Mouse (Mus musculus) C2C12 (cell line): Measurements from ENCODE around the gene Scamp2.

Experiments used
- CTCF ChIP-seq: IDR thresholded peaks from one replicate; pipeline ENCODE4 v1.5.1; 2011; ENCODE audit not compliant: control insufficient read depth, insufficient read depth, insufficient read length
- MAX ChIP-seq: IDR thresholded peaks from one replicate; pipeline ENCODE4 v1.6.1; 2011; ENCODE audit warnings: mild to moderate bottlenecking, control low read depth
- MYOD1 ChIP-seq: IDR thresholded peaks from one replicate; pipeline ENCODE4 v1.6.1; 2011; ENCODE audit warnings: low read depth; ENCODE audit not compliant: control insufficient read depth, insufficient read length

GRCm38 (mm10) chr9:57590726-57591125 lies 30.0 kb downstream of the Scamp2 start:
- TF ChIP-seq CTCF (peak; percentile 42), MYOD1 (no peak), MAX (peak; percentile 58)
